Mouse (Mus musculus): ENCODE data around the gene Teddm1a. TPM values are rescaled to one million over a fixed set of nuclear protein-coding genes. Genes with fewer than 3 reads are reported as not detected.

Gene Teddm1a
- polyA plus RNA-seq, 1 experiment from 2014 or later: not detected

GRCm38 (mm10) chr1:153910423-153910822 is 18.9 kb downstream of the Teddm1a start:
- Histone ChIP-seq H3K27ac (ENCODE audit: low read depth, low read length) (no peak overlapping the region), H3K36me3 (ENCODE audit: control insufficient read depth, insufficient read depth, low read length) (peaks cover 40% of the 10 kb centered on the region), H3K4me1 (ENCODE audit: control insufficient read depth, insufficient read depth, low read length) (no peaks in the 10 kb centered on the region), H3K4me2 (ENCODE audit: low read depth, low read length) (no peak overlapping the region), H3K4me3 (ENCODE audit: low read depth, low read length) (no peak overlapping the region), H3K9ac (replicated peaks; ENCODE audit: low read depth, low read length) (no peak overlapping the region), H3K9me3 (ENCODE audit: control insufficient read depth, low read length) (no peaks in the 10 kb centered on the region), H3K27me3 (ENCODE audit: control insufficient read depth, insufficient read depth, low read length) (no peaks in the 10 kb centered on the region)
- 92% methylated on average over 5 of the region's 5 CpGs for WGBS
- ATAC-seq (ENCODE audit: low read depth): no peak

- WGBS: 93% methylated on average over 6 of the region's 6 CpGs
- Histone ChIP-seq H3K4me1 (ENCODE audit: control insufficient read depth, insufficient read depth, low read length) (no peaks in the 10 kb centered on the region), H3K4me3 (ENCODE audit: low read depth, low read length) (no peak overlapping the region), H3K4me2 (ENCODE audit: low read depth, low read length) (no peak overlapping the region), H3K27me3 (ENCODE audit: control insufficient read depth, insufficient read depth, low read length) (no peaks in the 10 kb centered on the region), H3K9ac (replicated peaks; ENCODE audit: low read depth, low read length) (no peak overlapping the region), H3K9me3 (ENCODE audit: control insufficient read depth, low read length) (no peaks in the 10 kb centered on the region), H3K36me3 (ENCODE audit: control insufficient read depth, insufficient read depth, low read length) (peaks cover 31% of the 10 kb centered on the region), H3K27ac (ENCODE audit: low read depth, low read length) (no peak overlapping the region)
- no peak for ATAC-seq (ENCODE audit: low read depth)
Measured at GRCm38 (mm10) chr1:153911276-153911795, 19.8 kb downstream of the Teddm1a start.

GRCm38 (mm10) chr1:153913869-153914268 is 22.3 kb downstream of the Teddm1a start:
- H3K27me3 ChIP-seq (ENCODE audit: control insufficient read depth, insufficient read depth, low read length): no peaks in the 10 kb centered on the region
- H3K9me3 ChIP-seq (ENCODE audit: control insufficient read depth, low read length): no peaks in the 10 kb centered on the region
- H3K27ac ChIP-seq (ENCODE audit: low read depth, low read length): no peak overlapping the region
- no peak for ATAC-seq (ENCODE audit: low read depth)
- no peak overlapping the region for H3K4me2 ChIP-seq (ENCODE audit: low read depth, low read length)
- H3K9ac ChIP-seq (replicated peaks; ENCODE audit: low read depth, low read length): no peak overlapping the region
- H3K36me3 ChIP-seq (ENCODE audit: control insufficient read depth, insufficient read depth, low read length): peaks cover 8% of the 10 kb centered on the region; the same call in 1 of the 2 replicates
- H3K4me3 ChIP-seq (ENCODE audit: low read depth, low read length): no peak overlapping the region
- H3K4me1 ChIP-seq (ENCODE audit: control insufficient read depth, insufficient read depth, low read length): no peaks in the 10 kb centered on the region
- 90% methylated on average over 3 of the region's 3 CpGs for WGBS

DNA sequence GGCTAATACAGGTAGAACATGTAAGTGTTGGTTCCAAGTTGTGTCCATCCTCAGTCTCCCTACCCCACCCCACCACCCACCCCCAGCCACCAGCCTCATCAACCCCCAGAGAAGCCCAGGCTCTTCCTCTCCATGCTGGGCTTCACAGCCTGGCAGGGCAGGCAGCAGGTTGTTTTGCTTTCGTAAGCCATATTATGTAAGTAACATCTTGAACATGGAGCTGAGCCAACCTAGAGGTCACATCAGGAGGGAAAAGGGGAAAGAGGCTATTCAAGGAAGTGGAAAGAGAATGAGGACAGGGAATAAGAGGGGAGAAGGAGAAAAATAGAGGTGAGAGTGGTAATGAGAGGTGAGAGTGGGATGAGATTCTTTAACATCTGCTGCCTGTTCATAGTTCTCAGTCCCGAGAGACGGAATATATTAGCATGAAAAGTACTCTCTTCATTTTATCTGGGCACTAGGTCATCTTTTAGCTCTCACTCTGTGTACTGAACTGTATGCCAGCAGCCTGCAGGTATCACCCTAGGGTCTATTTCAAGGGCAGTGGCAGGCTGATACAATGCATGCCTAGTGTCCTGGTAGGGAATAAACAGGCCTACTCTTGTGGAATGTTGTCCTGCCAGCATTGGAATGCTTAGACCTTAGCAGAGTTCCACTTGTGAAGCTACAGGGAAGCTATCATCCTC is 27.1 kb downstream of the Teddm1a start:
- no peak overlapping the region for H3K27ac ChIP-seq (ENCODE audit: low read depth, low read length)
- H3K4me1 ChIP-seq (ENCODE audit: control insufficient read depth, insufficient read depth, low read length): no peaks in the 10 kb centered on the region
- H3K27me3 ChIP-seq (ENCODE audit: control insufficient read depth, insufficient read depth, low read length): no peaks in the 10 kb centered on the region
- no peak overlapping the region for H3K9ac ChIP-seq (replicated peaks; ENCODE audit: low read depth, low read length)
- no peaks in the 10 kb centered on the region for H3K9me3 ChIP-seq (ENCODE audit: control insufficient read depth, low read length)
- no peak overlapping the region for H3K4me3 ChIP-seq (ENCODE audit: low read depth, low read length)
- H3K36me3 ChIP-seq (ENCODE audit: control insufficient read depth, insufficient read depth, low read length): no peaks in the 10 kb centered on the region
- ATAC-seq (ENCODE audit: low read depth): no peak
- WGBS: 80% methylated on average over 3 of the region's 3 CpGs
- H3K4me2 ChIP-seq (ENCODE audit: low read depth, low read length): no peak overlapping the region

DNA sequence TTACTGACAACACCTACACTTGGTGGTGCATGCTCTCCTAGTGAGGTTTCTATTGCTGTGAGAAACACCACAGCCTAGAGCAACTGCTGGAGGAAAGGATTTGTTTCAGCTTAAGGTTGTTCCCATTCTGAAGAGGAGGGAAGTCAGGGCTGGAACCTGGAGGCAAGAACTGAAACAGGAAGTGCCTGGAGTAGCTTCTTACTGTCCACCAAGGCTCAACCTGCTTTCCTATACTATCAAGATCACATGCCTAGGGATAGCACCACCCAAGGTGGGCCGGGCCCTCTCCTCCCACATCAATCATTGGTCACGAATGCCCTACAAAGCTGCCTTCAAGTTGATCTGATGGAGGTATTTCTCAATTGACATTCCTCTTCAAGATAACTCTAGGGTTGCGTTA is 30.1 kb downstream of the Teddm1a start:
- Histone ChIP-seq H3K9me3 (ENCODE audit: control insufficient read depth, low read length) (no peaks in the 10 kb centered on the region), H3K4me2 (ENCODE audit: low read depth, low read length) (no peak overlapping the region), H3K36me3 (ENCODE audit: control insufficient read depth, insufficient read depth, low read length) (no peaks in the 10 kb centered on the region), H3K27ac (ENCODE audit: low read depth, low read length) (no peak overlapping the region), H3K27me3 (ENCODE audit: control insufficient read depth, insufficient read depth, low read length) (no peaks in the 10 kb centered on the region), H3K4me1 (ENCODE audit: control insufficient read depth, insufficient read depth, low read length) (no peaks in the 10 kb centered on the region), H3K9ac (replicated peaks; ENCODE audit: low read depth, low read length) (no peak overlapping the region), H3K4me3 (ENCODE audit: low read depth, low read length) (no peak overlapping the region)
- whole genome bisulfite sequencing: 92% methylated on average over 3 of the region's 3 CpGs
- ATAC-seq (ENCODE audit: low read depth): no peak

DNA sequence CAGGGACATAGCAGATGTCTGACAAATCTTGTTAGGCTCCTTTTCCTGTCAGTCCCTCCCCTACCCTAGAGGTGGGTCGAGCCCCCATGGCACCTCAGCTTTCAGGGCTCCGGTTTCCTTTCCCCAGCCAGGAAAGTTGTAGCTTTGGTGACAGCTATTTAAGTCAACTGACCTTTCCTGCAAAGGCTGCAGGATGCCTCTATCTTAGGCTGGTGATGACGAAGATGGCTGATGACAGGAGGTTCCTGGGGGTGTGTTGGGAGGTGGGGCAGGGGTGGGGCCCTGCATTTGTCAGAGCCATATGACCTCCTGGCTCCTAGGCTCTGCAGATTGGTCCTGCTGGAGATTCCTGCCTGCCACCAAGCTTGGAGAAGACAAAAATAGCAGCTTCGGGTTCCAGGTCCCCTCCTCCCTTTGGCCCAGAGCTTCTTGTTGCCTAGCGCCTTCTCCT is 31.1 kb downstream of the Teddm1a start:
- WGBS: 60% methylated on average over 5 of the region's 5 CpGs
- no peaks in the 10 kb centered on the region for H3K4me1 ChIP-seq (ENCODE audit: control insufficient read depth, insufficient read depth, low read length)
- H3K27me3 ChIP-seq (ENCODE audit: control insufficient read depth, insufficient read depth, low read length): no peaks in the 10 kb centered on the region
- no peaks in the 10 kb centered on the region for H3K9me3 ChIP-seq (ENCODE audit: control insufficient read depth, low read length)
- H3K4me2 ChIP-seq (ENCODE audit: low read depth, low read length): no peak overlapping the region
- no peak overlapping the region for H3K4me3 ChIP-seq (ENCODE audit: low read depth, low read length)
- no peaks in the 10 kb centered on the region for H3K36me3 ChIP-seq (ENCODE audit: control insufficient read depth, insufficient read depth, low read length)
- no peak overlapping the region for H3K27ac ChIP-seq (ENCODE audit: low read depth, low read length)
- H3K9ac ChIP-seq (replicated peaks; ENCODE audit: low read depth, low read length): no peak overlapping the region
- ATAC-seq (ENCODE audit: low read depth): no peak

DNA sequence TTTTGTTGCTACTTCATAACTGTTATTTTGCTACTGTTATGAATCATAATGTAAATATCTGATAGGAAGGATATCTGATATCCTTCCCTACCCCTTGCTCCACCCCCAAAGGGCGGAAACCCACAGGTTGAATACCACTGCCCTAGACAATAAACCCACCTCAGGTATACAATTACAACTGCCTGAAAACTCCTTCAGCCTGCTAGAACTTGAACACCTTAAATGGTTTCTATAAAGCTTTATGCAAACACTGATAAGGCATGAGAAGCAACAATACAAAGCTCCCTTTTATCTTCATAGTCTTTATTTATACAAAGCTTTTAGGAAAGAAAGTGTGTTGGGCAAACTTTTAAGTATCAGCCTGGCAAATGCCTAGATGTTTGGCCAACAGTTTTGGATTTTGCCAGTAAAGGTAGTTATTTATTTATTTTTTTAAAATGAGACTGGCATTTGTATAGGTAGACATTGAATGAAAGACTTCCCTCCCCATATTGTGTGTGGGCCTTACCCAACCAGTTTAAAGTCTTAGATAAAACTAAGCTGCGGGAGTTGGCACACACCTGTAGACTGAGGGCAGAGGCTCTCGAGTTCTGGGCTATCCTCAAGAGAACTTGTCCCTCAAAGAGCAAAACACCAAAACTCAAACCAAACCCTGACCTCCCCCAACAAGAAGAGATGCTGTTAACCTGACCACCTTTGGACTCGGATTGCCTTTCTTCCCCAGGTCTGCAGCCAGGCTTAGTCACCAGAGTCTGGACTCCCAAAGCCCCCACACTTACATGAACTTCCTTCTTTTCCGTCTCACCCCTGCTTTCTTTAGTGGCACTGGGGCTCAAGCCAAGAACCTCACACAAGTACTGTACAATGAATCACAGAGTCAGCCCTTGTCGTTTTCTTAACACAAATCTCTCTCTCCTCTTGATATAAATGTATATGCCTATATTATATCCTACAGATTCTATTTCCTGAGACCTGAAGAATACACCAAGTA is 33.1 kb downstream of the Teddm1a start:
- Histone ChIP-seq H3K4me1 (ENCODE audit: control insufficient read depth, insufficient read depth, low read length) (no peaks in the 10 kb centered on the region), H3K27me3 (ENCODE audit: control insufficient read depth, insufficient read depth, low read length) (no peaks in the 10 kb centered on the region), H3K36me3 (ENCODE audit: control insufficient read depth, insufficient read depth, low read length) (no peaks in the 10 kb centered on the region), H3K27ac (ENCODE audit: low read depth, low read length) (no peak overlapping the region), H3K9me3 (ENCODE audit: control insufficient read depth, low read length) (no peaks in the 10 kb centered on the region), H3K4me3 (ENCODE audit: low read depth, low read length) (no peak overlapping the region), H3K4me2 (ENCODE audit: low read depth, low read length) (no peak overlapping the region), H3K9ac (replicated peaks; ENCODE audit: low read depth, low read length) (no peak overlapping the region)
- ATAC-seq (ENCODE audit: low read depth): no peak
- WGBS: 89% methylated on average over 6 of the region's 6 CpGs

- ATAC-seq (ENCODE audit: low read depth): no peak
- Histone ChIP-seq H3K4me2 (ENCODE audit: low read depth, low read length) (no peak overlapping the region), H3K27ac (ENCODE audit: low read depth, low read length) (no peak overlapping the region), H3K4me1 (ENCODE audit: control insufficient read depth, insufficient read depth, low read length) (no peaks in the 10 kb centered on the region), H3K4me3 (ENCODE audit: low read depth, low read length) (no peak overlapping the region), H3K9me3 (ENCODE audit: control insufficient read depth, low read length) (no peaks in the 10 kb centered on the region), H3K36me3 (ENCODE audit: control insufficient read depth, insufficient read depth, low read length) (no peaks in the 10 kb centered on the region), H3K9ac (replicated peaks; ENCODE audit: low read depth, low read length) (no peak overlapping the region), H3K27me3 (ENCODE audit: control insufficient read depth, insufficient read depth, low read length) (no peaks in the 10 kb centered on the region)
- 79% methylated on average over 2 of the region's 2 CpGs for WGBS
Measured at GRCm38 (mm10) chr1:153930431-153930830, 38.9 kb downstream of the Teddm1a start.

DNA sequence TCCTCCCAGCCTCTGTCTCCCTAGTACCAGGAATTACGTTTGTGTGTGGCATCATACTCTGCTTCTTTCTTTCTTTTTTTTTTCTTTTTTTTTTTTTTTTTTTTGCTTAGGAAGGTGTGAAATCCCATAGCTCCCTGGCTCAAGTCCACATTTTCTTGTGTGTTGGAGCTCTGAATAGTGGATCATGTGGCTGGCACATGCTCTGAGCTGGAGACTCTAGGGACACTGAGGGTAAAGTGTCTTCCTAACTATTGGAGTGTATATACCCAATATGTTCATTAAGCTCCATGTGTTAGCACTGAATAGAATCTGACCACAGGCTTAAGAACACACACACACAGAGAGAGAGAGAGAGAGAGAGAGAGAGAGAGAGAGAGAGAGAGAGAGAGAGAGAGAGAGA is 42.2 kb downstream of the Teddm1a start:
- 70% methylated on average over 1 of the region's 1 CpGs for WGBS
- Histone ChIP-seq H3K4me1 (ENCODE audit: control insufficient read depth, insufficient read depth, low read length) (no peaks in the 10 kb centered on the region), H3K4me2 (ENCODE audit: low read depth, low read length) (no peak overlapping the region), H3K4me3 (ENCODE audit: low read depth, low read length) (no peak overlapping the region), H3K9me3 (ENCODE audit: control insufficient read depth, low read length) (no peaks in the 10 kb centered on the region), H3K27ac (ENCODE audit: low read depth, low read length) (no peak overlapping the region), H3K36me3 (ENCODE audit: control insufficient read depth, insufficient read depth, low read length) (no peaks in the 10 kb centered on the region), H3K9ac (replicated peaks; ENCODE audit: low read depth, low read length) (no peak overlapping the region), H3K27me3 (ENCODE audit: control insufficient read depth, insufficient read depth, low read length) (no peaks in the 10 kb centered on the region)
- ATAC-seq (ENCODE audit: low read depth): no peak
